Mouse (Mus musculus): ENCODE data around the gene Pim3. TPM values are rescaled to one million over a fixed set of nuclear protein-coding genes. Genes with fewer than 3 reads are reported as not detected.

The Pim3 gene
- total RNA-seq, 2 experiments from 2014 or later, result 13.4 to 26.0 TPM

DNA sequence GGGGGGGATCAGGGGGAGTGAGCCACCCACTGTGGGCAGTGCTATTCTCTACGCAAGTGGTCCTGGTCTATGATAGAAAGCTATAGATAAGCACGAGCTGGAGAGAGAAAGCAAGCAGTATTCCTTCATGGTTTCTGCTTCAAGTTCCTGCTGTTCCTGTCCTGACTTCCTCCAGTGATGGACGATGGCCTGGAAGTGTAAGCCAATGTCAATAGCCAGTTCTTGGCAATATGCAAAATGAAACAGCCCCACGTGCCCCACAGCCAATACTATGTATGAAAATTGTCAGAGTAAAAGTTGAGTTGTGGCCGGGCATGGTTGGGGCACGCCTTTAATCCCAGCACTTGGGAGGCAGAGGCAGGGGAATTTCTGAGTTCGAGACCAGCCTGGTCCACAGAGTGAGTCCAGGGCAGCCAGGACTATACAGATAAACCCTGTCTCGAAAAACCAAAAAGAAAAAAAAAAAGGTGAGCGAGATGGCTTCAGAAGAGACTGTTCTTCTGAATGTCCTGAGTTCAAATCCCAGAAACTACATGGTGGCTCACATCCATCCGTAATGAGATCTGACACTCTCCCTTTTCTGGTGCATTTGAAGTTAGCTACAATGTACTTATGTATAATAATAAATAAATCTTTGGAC, 34.5 kb downstream of the Pim3 start:
- DNase-seq, result no peak
- intact Hi-C loops (cut with DNase I; ENCODE audit: low total_unique reads), result no loop called here

GRCm38 (mm10) chr15:88902200-88902875, 40.4 kb downstream of the Pim3 start:
- intact Hi-C loops (cut with DNase I; ENCODE audit: low total_unique reads), result no loop called here
- no peak for DNase-seq

GRCm38 (mm10) chr15:88903086-88903485, 41.1 kb downstream of the Pim3 start:
- intact Hi-C loops (cut with DNase I; ENCODE audit: low total_unique reads), result no loop called here

DNA sequence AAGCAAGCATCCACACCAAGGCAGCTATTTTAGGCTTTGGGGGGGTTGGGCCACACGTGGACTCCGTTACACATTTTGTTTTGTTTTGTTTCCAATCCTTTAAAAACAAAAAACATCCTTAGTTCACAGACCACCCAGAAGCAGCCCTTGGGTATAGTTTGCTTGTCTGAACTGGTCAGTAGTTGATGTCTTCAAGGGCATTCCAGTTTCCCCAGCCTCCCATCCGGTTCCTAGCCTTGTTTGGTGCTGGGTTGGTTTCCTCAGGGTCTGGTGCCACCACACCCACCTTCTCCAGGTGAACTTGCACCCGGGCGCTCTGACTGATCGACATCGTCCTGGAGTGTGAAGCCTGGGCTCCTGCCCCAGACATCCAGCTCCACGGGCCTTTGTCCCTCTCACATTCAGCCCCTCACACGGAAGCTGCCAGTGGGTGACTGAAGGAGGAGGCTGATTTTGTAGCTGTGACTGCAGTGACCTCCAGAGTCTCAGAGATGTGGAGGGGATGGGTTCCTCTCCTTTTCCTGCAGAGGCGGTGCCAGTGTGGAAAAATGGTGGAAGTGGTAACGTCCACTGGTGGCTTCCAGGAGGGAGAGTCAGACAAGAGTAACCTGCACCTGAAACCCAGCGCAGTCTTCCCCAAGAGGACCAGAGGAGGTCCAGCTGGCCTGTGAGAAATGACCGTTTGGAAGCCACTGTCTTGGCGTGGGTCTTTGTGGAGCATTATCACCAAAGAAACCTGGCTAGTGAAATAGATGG, 42.2 kb downstream of the Pim3 start:
- DNase-seq, result no peak
- intact Hi-C loops (cut with DNase I; ENCODE audit: low total_unique reads), result no loop called here

More at GRCm38 (mm10) chr15:88903086-88903485, 41.1 kb downstream of the Pim3 start:
- DNase-seq, result no peak

DNA sequence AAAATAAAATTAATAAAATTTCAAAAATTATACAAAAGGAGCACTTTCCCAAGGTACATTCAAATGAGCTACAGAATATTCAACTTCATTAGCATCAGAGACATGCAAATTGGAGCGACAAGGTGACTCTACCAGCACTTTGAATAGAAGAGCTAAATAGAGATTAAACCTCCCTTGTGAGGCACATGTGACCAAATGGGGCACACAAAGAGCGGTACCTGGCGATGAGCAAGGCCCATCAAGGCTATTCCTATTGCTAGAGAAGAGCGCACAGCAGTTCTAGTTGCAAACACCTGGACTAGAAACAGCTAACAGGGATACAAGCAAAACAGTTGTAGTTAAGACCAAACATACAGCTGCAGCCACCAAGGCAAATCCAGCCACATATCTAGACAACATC, 44.4 kb downstream of the Pim3 start:
- intact Hi-C loops (cut with DNase I; ENCODE audit: low total_unique reads), result no loop called here
- no peak for DNase-seq

GRCm38 (mm10) chr15:88915046-88915445, 53.1 kb downstream of the Pim3 start:
- no peak for DNase-seq

More at GRCm38 (mm10) chr15:88915046-88915445, 53.1 kb downstream of the Pim3 start:
- intact Hi-C loops (cut with DNase I; ENCODE audit: low total_unique reads), result loop anchor here (5.0 kb wide), 1 partner anchor 38 kb away; no protein-coding TSS in a partner anchor

Other genes starting within 250 kb of the Pim3 start
- 10 to 100 TPM; 21.3 to 22.6 TPM for gene Brd1, start 128.0 kb upstream of the Pim3 start, total RNA-seq (2021)
- gene Zbed4, start 110.5 kb upstream of the Pim3 start, total RNA-seq (2021), result 1 to 10 TPM; 5.8 to 8.1 TPM
- 1 to 10 TPM; 4.9 to 5.4 TPM for gene Alg12, start 42.9 kb upstream of the Pim3 start, total RNA-seq (2021)
- gene Creld2, start 42.5 kb upstream of the Pim3 start, total RNA-seq (2021), result 10 to 100 TPM in 1 of 2 experiments, 1 to 10 TPM in 1; 8.9 to 11.4 TPM
- not detected for gene Ttll8, start 92.2 kb downstream of the Pim3 start, total RNA-seq (2021)
- under 1 TPM; 0.10 to 0.11 TPM for gene Mlc1, start 116.8 kb downstream of the Pim3 start, total RNA-seq (2021)
- not detected for gene Mov10l1, start 120.7 kb downstream of the Pim3 start, total RNA-seq (2021)
- under 1 TPM in 1 of 2 experiments, not detected in 1; 0.27 TPM for gene Panx2, start 197.5 kb downstream of the Pim3 start, total RNA-seq (2021)
- gene Trabd, start 212.9 kb downstream of the Pim3 start, total RNA-seq (2021), result 10 to 100 TPM; 20.4 to 23.6 TPM
- 10 to 100 TPM in 1 of 2 experiments, 1 to 10 TPM in 1; 9.8 to 10.1 TPM for gene Selenoo, start 226.9 kb downstream of the Pim3 start, total RNA-seq (2021)

Data from gastrocnemius, postnatal 14 days (tissue).